Mouse (Mus musculus) lung, adult 2 months (tissue): ENCODE measurements around the gene Tusc2.

Experiments used
- CTCF ChIP-seq: fragments of 200-500 bp; IDR thresholded peaks from 2 replicates; pipeline ENCODE4 v1.5.1; 2011; ENCODE audit warnings: mild to moderate bottlenecking, low read length, control low read depth; ENCODE audit not compliant: insufficient read depth
- POLR2A ChIP-seq: fragments of 200-500 bp; IDR thresholded peaks from 2 replicates; pipeline ENCODE4 v1.6.1; 2011; ENCODE audit warnings: low read depth, mild to moderate bottlenecking, control low read depth, low read length, borderline replicate concordance; ENCODE audit errors: extremely low read depth

DNA sequence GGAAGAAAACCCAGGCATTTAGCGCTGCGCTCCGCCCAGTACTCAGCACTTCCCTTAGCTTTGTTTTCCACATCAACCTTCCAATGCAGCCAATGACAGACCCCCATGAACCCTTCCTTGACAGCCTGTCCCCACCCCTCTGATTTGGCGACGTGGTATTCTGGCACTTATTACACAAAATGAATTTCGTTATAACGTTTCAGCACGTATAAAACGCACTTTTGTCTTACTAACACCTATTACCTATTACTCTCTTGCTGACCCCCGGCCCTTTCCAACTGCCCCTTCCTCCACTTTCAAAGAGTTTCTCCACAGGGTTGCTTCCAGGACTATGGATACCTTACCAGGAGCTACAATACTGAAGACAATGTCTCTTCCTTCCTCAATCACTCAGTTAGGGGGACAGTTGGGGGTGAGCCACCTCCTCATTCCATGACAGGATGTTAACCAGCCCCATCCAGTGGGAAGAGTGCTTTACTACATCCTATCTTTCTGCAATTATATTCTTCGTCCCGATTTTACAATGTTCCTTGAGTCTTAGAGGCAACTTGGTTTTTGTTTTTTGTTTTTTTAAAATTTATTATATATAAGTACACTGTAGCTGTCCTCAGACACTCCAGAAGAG is 50.0 kb downstream of the Tusc2 start:
- TF ChIP-seq CTCF: 0 out of 2 replicates have a peak, but pooled peaks have one; percentile 13
- no peak for TF ChIP-seq POLR2A
